Mouse (Mus musculus): ENCODE results near the gene Olfr1253.

Gene Olfr1253

GRCm38 (mm10) chr2:89756990-89757389, at the start of gene Olfr1253:
TSS of gene Olfr1253 (minus strand) at chr2:89757090.
- no peak for DNase-seq

GRCm38 (mm10) chr2:89799583-89799982, 42.7 kb upstream of the Olfr1253 start:
- no peak for DNase-seq

- no peak for DNase-seq
Measured at GRCm38 (mm10) chr2:89793519-89793918, 36.6 kb upstream of the Olfr1253 start, which contains the start of gene Olfr1254. TSS of gene Olfr1254 (minus strand) at chr2:89793619.

DNA sequence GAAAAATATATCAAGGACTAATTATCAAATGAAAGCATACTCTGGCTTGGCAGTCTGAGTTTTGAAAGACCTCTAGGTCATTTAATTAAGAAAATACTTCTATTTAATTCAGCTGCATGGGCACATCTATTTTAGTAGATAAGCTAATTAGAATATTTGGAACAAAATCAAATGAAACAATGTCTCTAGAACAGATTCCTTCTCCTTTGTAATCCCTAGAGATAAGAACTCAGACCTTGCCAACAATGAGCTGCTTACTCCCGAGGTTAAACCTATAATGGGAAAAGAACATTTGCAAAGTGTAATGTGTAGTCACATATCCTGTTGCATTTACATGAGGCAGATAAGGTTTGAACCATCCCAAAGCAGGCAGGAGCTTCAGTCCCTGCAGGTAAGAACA, 32.0 kb downstream of the Olfr1253 start, which contains the start of gene Olfr1252:
Gene Olfr1252 (minus strand): TSS at position 101 of the 400 bp plus-strand sequence.
- DNase-seq = no peak
